Mouse (Mus musculus): ENCODE measurements around the gene Repin1. TPM values are rescaled to one million over a fixed set of nuclear protein-coding genes. Genes with fewer than 3 reads are reported as not detected.

Gene Repin1
- polyA plus RNA-seq, 1 experiment: 49.2 TPM

DNA sequence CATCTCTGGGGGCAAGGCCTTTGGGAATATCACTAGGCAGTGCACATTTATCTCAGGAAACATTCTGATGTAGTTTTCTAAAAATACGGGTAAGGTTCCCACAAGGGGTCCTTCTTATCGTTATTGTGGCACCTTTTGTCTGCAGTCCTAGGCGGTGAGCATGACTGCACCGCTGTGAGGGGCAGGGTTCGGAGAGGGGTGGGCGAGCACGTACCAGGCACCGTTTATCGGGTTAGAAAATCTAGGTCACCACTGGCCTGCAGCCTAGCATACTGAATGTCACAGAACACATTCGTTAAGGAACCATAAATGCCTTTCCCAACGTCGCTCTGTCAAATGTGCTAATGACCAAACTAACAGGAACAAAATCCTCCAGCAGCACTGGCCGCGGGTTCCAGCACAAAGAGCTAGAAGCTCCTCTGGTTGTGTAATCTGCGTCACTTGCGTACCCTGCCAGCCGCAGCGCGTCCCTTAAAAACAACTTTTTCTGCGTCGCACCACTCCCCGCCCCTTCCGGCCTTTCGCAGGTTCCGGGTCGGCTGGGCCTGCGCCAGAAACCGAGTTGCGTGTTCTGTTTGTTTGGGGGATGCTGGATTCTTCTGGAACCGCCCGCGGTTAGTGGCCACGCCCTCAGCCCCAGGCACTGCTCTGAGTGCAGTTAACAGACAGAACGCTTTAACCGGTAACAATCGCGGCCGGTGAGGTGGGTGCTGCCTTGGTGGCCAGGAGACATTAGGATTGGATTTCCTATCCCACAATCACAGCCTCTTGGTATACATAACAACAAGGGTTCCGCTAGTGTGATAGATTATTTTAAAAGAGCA, 39.2 kb upstream of the Repin1 start, which contains the start of gene Lrrc61:
Lrrc61 (plus strand) TSS at position 517 of the 824 bp plus-strand sequence.
- TF ChIP-seq CTCF (conservative IDR thresholded peaks at IDR 0.05; ENCODE audit: insufficient read depth, insufficient read length, low read depth, low read length): no peak
- peak; percentile 37 for TF ChIP-seq POLR2A (IDR thresholded peaks at IDR 0.05; ENCODE audit: low read depth, low read length)
- no peaks in the 10 kb centered on the region for H3K36me3 ChIP-seq (ENCODE audit: control insufficient read depth, insufficient read depth, low read length)
- peak; percentile 99 for DNase-seq
- WGBS: under 1% methylated on average over 39 of the region's 39 CpGs
- H3K27ac ChIP-seq (ENCODE audit: insufficient read depth, low read depth, low read length): peak within 1 kb of the TSS; percentile 99
- H3K27me3 ChIP-seq (replicated peaks; ENCODE audit: control insufficient read depth, insufficient read depth, low read length): no peaks in the 10 kb centered on the region
- peaks cover 13% of the 10 kb centered on the region for H3K4me1 ChIP-seq (ENCODE audit: control insufficient read depth, insufficient read depth, low read length)
- H3K4me3 ChIP-seq (ENCODE audit: insufficient read depth, low read depth, low read length): peak within 1 kb of the TSS; percentile 64

DNA sequence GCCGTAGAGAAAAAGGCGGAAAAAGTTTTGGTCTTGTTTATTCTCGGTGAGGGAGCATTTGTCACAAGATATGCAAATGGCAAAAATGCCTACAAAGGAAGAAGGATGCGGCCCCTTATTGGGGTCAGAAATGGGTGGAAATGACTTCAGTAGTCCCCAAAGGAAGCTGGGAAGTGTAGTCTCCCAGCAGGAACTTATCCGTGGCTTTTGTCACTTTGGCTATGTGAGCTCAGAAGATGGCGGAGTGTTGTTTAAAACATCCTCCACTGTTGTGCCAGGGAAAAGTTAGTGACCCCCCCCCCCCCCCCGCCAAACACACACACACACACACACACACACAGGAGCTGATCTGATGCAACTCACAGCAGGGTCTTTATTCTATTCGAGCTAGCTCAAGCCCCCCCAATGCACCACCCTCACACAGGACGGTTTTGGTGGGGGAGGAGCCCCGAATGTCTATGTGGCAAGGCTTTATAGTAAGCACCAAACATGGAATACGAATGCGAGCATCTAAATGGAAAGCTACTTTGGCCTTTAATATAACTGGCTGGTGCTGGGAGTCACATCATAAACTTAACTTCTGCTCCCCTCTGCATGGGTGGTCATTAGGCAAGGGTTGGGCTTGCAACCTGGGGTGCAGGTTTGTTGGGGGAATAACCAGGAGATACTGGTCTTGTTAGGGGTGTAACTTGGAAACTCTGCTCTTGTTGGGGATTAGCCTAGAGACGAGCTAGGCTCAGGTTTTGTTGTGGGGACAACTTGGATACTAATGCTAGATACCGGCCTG, 38.4 kb upstream of the Repin1 start:
- Histone ChIP-seq H3K4me1 (ENCODE audit: control insufficient read depth, insufficient read depth, low read length) (peaks cover 13% of the 10 kb centered on the region), H3K4me3 (ENCODE audit: insufficient read depth, low read depth, low read length) (peak overlapping the region; percentile 64), H3K27ac (ENCODE audit: insufficient read depth, low read depth, low read length) (peak overlapping the region; percentile 95), H3K36me3 (ENCODE audit: control insufficient read depth, insufficient read depth, low read length) (no peaks in the 10 kb centered on the region), H3K27me3 (replicated peaks; ENCODE audit: control insufficient read depth, insufficient read depth, low read length) (no peaks in the 10 kb centered on the region)
- WGBS: 22% methylated on average over 14 of the region's 14 CpGs
- TF ChIP-seq CTCF (conservative IDR thresholded peaks at IDR 0.05; ENCODE audit: insufficient read depth, insufficient read length, low read depth, low read length): no peak
- TF ChIP-seq POLR2A (IDR thresholded peaks at IDR 0.05; ENCODE audit: low read depth, low read length): no peak
- DNase-seq: peak; percentile 88

DNA sequence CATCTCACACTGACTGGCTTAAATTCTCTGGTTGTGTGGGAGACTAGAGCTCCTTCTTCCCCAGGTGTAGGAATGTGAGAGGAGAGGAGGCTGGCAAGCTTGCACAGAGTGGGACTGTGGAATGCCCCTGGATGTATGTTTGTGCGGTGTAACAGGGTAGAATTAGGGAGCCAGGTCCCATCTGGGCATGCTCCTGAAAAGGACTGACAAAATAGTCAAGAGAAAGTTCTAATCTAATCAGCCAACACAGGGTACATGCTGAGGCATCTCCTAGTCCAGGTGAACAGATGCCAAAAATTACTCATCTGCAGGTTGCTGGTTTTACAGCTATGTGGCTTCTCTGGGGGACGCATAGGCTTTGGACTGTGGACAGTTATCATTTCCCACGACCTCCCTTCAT, 37.7 kb upstream of the Repin1 start:
- Histone ChIP-seq H3K27ac (ENCODE audit: insufficient read depth, low read depth, low read length) (no peak overlapping the region), H3K4me1 (ENCODE audit: control insufficient read depth, insufficient read depth, low read length) (peaks cover 13% of the 10 kb centered on the region), H3K27me3 (replicated peaks; ENCODE audit: control insufficient read depth, insufficient read depth, low read length) (no peaks in the 10 kb centered on the region), H3K4me3 (ENCODE audit: insufficient read depth, low read depth, low read length) (no peak overlapping the region), H3K36me3 (ENCODE audit: control insufficient read depth, insufficient read depth, low read length) (no peaks in the 10 kb centered on the region)
- DNase-seq: no peak
- WGBS: 95% methylated on average over 3 of the region's 3 CpGs
- TF ChIP-seq POLR2A (IDR thresholded peaks at IDR 0.05; ENCODE audit: low read depth, low read length) (no peak), CTCF (conservative IDR thresholded peaks at IDR 0.05; ENCODE audit: insufficient read depth, insufficient read length, low read depth, low read length) (no peak)

DNA sequence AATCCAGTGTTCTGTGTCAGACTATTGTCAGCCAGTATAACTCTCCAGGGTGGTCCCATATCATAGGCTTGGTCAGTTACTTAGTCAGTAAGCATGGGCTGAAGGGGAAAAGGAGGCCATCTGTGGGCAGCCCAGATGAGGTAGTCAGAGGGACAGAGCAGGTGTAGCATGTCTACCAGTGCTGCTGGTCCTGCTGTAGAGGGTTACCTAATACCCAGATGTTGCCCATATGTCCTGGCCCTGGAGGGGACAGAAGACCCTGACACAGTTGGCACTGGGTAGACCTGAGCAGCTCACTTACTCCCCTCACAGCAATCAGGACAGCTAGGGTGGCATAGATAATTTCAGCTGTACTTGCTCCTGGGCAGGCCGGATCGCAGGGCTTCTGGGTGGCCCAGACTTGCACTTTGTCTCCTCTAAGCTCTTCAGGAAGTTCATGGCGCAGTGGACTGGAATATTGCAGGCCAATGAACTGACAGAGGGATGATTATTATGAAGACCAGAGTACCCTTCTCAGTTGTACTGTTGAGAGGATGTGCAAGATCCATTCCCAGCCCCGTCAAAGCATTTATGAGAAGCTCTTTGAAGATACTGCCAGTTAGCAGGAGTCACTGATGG, 27.9 kb upstream of the Repin1 start:
- DNase-seq: peak; percentile 56
- H3K4me1 ChIP-seq (ENCODE audit: control insufficient read depth, insufficient read depth, low read length): peaks cover 35% of the 10 kb centered on the region
- no peaks in the 10 kb centered on the region for H3K36me3 ChIP-seq (ENCODE audit: control insufficient read depth, insufficient read depth, low read length)
- no peak overlapping the region for H3K27ac ChIP-seq (ENCODE audit: insufficient read depth, low read depth, low read length)
- H3K4me3 ChIP-seq (ENCODE audit: insufficient read depth, low read depth, low read length): no peak overlapping the region
- WGBS: 53% methylated on average over 4 of the region's 4 CpGs
- no peaks in the 10 kb centered on the region for H3K27me3 ChIP-seq (replicated peaks; ENCODE audit: control insufficient read depth, insufficient read depth, low read length)
- TF ChIP-seq CTCF (conservative IDR thresholded peaks at IDR 0.05; ENCODE audit: insufficient read depth, insufficient read length, low read depth, low read length) (no peak), POLR2A (IDR thresholded peaks at IDR 0.05; ENCODE audit: low read depth, low read length) (no peak)

DNA sequence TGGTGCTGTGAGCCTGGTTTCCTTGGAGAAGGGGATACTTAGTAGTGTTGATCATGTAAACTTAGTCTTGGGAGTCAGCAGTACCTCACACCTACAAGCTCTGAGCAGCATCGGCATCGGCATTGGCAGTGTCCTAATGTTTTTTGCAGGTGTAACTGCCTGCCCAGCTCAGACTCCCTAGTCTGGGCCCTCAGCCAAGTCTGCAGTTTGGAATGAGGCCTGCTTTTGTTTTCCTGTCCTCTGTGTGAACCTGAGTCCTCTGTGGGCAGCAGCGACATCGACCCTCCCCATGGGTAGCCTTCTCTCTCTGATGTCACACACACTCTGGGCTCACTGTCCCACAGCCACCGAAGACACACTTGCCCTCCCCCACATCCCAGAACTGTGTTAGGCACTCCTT, 27.4 kb upstream of the Repin1 start:
- Histone ChIP-seq H3K4me1 (ENCODE audit: control insufficient read depth, insufficient read depth, low read length) (peaks cover 35% of the 10 kb centered on the region), H3K27ac (ENCODE audit: insufficient read depth, low read depth, low read length) (peak overlapping the region; percentile 67), H3K36me3 (ENCODE audit: control insufficient read depth, insufficient read depth, low read length) (no peaks in the 10 kb centered on the region), H3K4me3 (ENCODE audit: insufficient read depth, low read depth, low read length) (no peak overlapping the region), H3K27me3 (replicated peaks; ENCODE audit: control insufficient read depth, insufficient read depth, low read length) (no peaks in the 10 kb centered on the region)
- TF ChIP-seq POLR2A (IDR thresholded peaks at IDR 0.05; ENCODE audit: low read depth, low read length) (no peak), CTCF (conservative IDR thresholded peaks at IDR 0.05; ENCODE audit: insufficient read depth, insufficient read length, low read depth, low read length) (no peak)
- peak; percentile 96 for DNase-seq
- WGBS: 4% methylated on average over 5 of the region's 5 CpGs

DNA sequence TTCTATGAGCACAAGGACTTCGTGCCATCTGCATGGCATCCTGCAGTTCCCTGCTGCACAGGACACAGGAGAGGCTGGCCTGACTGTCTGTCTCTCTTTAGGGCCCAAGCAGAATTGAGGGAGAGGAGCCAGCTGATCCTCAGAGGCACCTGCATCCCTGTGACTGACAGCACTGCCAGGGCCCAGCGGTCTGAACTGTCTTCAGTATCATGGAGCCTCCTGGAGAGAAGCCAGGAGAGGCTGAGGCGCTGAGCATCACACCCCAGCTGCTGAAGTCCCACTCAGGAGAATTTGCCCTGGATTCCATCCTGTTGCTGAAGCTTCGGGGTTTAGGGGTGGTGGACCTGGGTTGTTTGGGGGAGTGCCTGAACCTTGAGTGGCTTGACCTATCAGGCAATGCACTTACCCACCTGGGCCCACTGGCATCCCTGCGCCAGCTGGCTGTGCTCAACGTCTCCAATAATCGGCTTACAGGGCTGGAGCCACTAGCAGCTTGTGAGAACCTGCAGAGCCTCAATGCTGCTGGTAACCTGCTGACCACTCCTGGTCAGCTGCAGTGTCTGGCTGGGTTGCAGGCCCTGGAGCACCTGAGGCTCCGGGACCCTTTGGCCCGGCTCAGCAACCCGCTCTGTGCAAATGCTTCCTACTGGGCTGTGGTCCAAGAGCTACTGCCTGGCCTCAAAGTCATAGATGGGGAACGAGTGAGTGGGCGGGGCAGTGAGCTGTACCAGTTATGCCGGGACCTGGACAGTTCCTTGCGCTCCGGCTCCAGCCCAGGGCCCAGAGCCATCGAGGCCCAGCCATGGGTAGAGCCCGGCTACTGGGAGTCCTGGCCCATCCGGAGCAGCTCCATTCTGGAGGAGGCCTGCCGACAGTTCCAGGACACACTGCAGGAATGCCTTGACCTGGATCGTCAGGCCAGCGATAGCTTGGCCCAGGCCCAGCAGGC, 25.4 kb upstream of the Repin1 start:
- DNase-seq: peak; percentile 89
- H3K4me1 ChIP-seq (ENCODE audit: control insufficient read depth, insufficient read depth, low read length): peaks cover 43% of the 10 kb centered on the region
- no peak overlapping the region for H3K4me3 ChIP-seq (ENCODE audit: insufficient read depth, low read depth, low read length)
- TF ChIP-seq CTCF (conservative IDR thresholded peaks at IDR 0.05; ENCODE audit: insufficient read depth, insufficient read length, low read depth, low read length) (no peak), POLR2A (IDR thresholded peaks at IDR 0.05; ENCODE audit: low read depth, low read length) (no peak)
- 21% methylated on average over 21 of the region's 21 CpGs for WGBS
- no peaks in the 10 kb centered on the region for H3K27me3 ChIP-seq (replicated peaks; ENCODE audit: control insufficient read depth, insufficient read depth, low read length)
- H3K36me3 ChIP-seq (ENCODE audit: control insufficient read depth, insufficient read depth, low read length): no peaks in the 10 kb centered on the region
- peak overlapping the region; percentile 63 for H3K27ac ChIP-seq (ENCODE audit: insufficient read depth, low read depth, low read length)

Measured in kidney, adult 2 months (tissue).